Mouse (Mus musculus): Measurements from ENCODE around the gene Fanca. TPM values are rescaled to one million over a fixed set of nuclear protein-coding genes. Genes with fewer than 3 reads are reported as not detected.

Fanca gene
- polyA plus RNA-seq, 1 experiment from 2014 or later, result 5.3 TPM

DNA sequence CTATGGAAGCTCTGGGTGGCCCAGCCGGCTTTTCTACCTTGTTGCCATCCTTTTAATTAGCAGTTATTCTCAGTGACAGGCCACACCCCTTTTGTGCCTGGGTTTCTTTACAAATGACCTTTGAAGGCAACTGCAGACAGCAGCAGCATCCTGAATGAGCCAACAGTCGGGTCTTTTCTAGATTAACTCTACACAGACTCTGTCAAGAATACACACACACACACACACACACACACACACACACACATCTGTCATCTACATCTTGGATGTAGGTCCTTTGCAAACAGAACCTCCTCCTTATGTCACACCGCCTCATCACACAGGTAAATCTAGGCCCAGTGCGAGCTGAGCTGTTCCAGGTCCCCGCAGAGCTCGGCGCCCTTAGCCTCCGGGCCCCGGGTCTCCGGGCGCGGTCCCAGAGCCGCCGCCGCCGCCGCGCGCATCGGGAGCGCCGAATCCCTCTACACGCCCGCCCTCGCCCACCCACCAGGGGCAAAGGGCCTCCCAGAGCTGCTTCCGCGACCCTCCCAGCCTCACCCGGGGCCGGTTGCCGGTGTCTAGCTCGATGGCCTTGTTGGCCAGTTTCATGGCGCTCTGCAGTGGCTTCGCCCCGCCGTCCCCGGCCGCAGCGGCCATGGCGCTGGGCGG lies 64.8 kb downstream of the Fanca start:
- H3K9ac ChIP-seq (ENCODE audit: low read depth, low read length), result peak overlapping the region; percentile 91
- no peaks in the 10 kb centered on the region for H3K9me3 ChIP-seq (ENCODE audit: control insufficient read depth)
- no peak for TF ChIP-seq CTCF (IDR thresholded peaks at IDR 0.05; ENCODE audit: low read depth)
- no peaks in the 10 kb centered on the region for H3K27me3 ChIP-seq (replicated peaks; ENCODE audit: control insufficient read depth, insufficient read depth, low read length)
- H3K27ac ChIP-seq (ENCODE audit: low read depth, low read length), result peak overlapping the region; percentile 82
- WGBS, result under 1% methylated on average over 38 of the region's 40 CpGs
- peaks cover 42% of the 10 kb centered on the region for H3K36me3 ChIP-seq (ENCODE audit: control insufficient read depth, insufficient read depth)
- H3K4me1 ChIP-seq (replicated peaks; ENCODE audit: control insufficient read depth, insufficient read depth, low read length), result 0 out of 2 replicates have a peak, but pooled peaks cover 2% of the 10 kb centered on the region
- peak overlapping the region; percentile 96 for H3K4me2 ChIP-seq (replicated peaks; ENCODE audit: low read depth)
- peak overlapping the region; percentile 71 for H3K4me3 ChIP-seq (ENCODE audit: low read depth, low read length)
- ATAC-seq, result peak; percentile 26

DNA sequence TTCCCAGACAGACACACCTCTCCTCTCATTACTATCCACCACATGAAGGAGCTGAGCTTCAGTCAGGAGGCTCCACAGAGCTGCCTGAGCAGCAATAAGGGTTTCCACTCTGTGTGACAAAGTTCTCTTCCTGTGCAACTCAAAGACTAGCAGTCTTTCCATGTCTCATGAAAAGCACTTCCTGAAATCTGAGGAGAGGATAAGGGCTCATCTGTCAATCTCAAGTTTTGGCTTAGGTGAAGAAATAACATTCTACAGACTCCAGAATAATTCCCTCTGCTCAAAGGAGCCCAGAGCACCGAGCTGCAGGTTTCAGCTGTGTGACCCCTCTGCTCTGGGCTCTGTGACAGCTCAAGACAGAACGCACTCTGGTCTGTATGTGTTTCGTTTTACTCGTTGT lies 65.5 kb downstream of the Fanca start:
- peak overlapping the region; percentile 96 for H3K4me2 ChIP-seq (replicated peaks; ENCODE audit: low read depth)
- no peak overlapping the region for H3K9ac ChIP-seq (ENCODE audit: low read depth, low read length)
- peaks cover 43% of the 10 kb centered on the region for H3K36me3 ChIP-seq (ENCODE audit: control insufficient read depth, insufficient read depth)
- H3K27ac ChIP-seq (ENCODE audit: low read depth, low read length), result no peak overlapping the region
- peak overlapping the region; percentile 71; the same call in 1 of the 2 replicates for H3K4me3 ChIP-seq (ENCODE audit: low read depth, low read length)
- ATAC-seq, result no peak
- no peaks in the 10 kb centered on the region for H3K27me3 ChIP-seq (replicated peaks; ENCODE audit: control insufficient read depth, insufficient read depth, low read length)
- WGBS, result 40% methylated on average over 4 of the region's 4 CpGs
- TF ChIP-seq CTCF (IDR thresholded peaks at IDR 0.05; ENCODE audit: low read depth), result no peak
- H3K9me3 ChIP-seq (ENCODE audit: control insufficient read depth), result no peaks in the 10 kb centered on the region
- 0 out of 2 replicates have a peak, but pooled peaks cover 2% of the 10 kb centered on the region for H3K4me1 ChIP-seq (replicated peaks; ENCODE audit: control insufficient read depth, insufficient read depth, low read length)

- Histone ChIP-seq H3K9ac (ENCODE audit: low read depth, low read length) (no peak overlapping the region), H3K4me1 (replicated peaks; ENCODE audit: control insufficient read depth, insufficient read depth, low read length) (0 out of 2 replicates have a peak, but pooled peaks cover 2% of the 10 kb centered on the region), H3K27ac (ENCODE audit: low read depth, low read length) (no peak overlapping the region), H3K27me3 (replicated peaks; ENCODE audit: control insufficient read depth, insufficient read depth, low read length) (no peaks in the 10 kb centered on the region), H3K4me3 (ENCODE audit: low read depth, low read length) (no peak overlapping the region), H3K4me2 (replicated peaks; ENCODE audit: low read depth) (no peak overlapping the region), H3K36me3 (ENCODE audit: control insufficient read depth, insufficient read depth) (peaks cover 47% of the 10 kb centered on the region), H3K9me3 (ENCODE audit: control insufficient read depth) (no peaks in the 10 kb centered on the region)
- no peak for TF ChIP-seq CTCF (IDR thresholded peaks at IDR 0.05; ENCODE audit: low read depth)
- no peak for ATAC-seq
- 98% methylated on average over 5 of the region's 5 CpGs for WGBS
Observed at GRCm38 (mm10) chr8:123250940-123251339, 67.4 kb downstream of the Fanca start.

GRCm38 (mm10) chr8:123248596-123248995 lies 69.8 kb downstream of the Fanca start:
- Histone ChIP-seq H3K4me2 (replicated peaks; ENCODE audit: low read depth) (no peak overlapping the region), H3K9me3 (ENCODE audit: control insufficient read depth) (no peaks in the 10 kb centered on the region), H3K27me3 (replicated peaks; ENCODE audit: control insufficient read depth, insufficient read depth, low read length) (no peaks in the 10 kb centered on the region), H3K9ac (ENCODE audit: low read depth, low read length) (no peak overlapping the region), H3K4me1 (replicated peaks; ENCODE audit: control insufficient read depth, insufficient read depth, low read length) (no peaks in the 10 kb centered on the region), H3K4me3 (ENCODE audit: low read depth, low read length) (no peak overlapping the region), H3K27ac (ENCODE audit: low read depth, low read length) (no peak overlapping the region), H3K36me3 (ENCODE audit: control insufficient read depth, insufficient read depth) (peaks cover 60% of the 10 kb centered on the region)
- WGBS, result 91% methylated on average over 8 of the region's 8 CpGs
- no peak for TF ChIP-seq CTCF (IDR thresholded peaks at IDR 0.05; ENCODE audit: low read depth)
- no peak for ATAC-seq

GRCm38 (mm10) chr8:123247748-123248147 lies 70.6 kb downstream of the Fanca start:
- WGBS, result 97% methylated on average over 6 of the region's 6 CpGs
- H3K9me3 ChIP-seq (ENCODE audit: control insufficient read depth), result no peaks in the 10 kb centered on the region
- no peak overlapping the region for H3K4me2 ChIP-seq (replicated peaks; ENCODE audit: low read depth)
- peaks cover 61% of the 10 kb centered on the region for H3K36me3 ChIP-seq (ENCODE audit: control insufficient read depth, insufficient read depth)
- no peaks in the 10 kb centered on the region for H3K27me3 ChIP-seq (replicated peaks; ENCODE audit: control insufficient read depth, insufficient read depth, low read length)
- H3K4me1 ChIP-seq (replicated peaks; ENCODE audit: control insufficient read depth, insufficient read depth, low read length), result no peaks in the 10 kb centered on the region
- ATAC-seq, result no peak
- TF ChIP-seq CTCF (IDR thresholded peaks at IDR 0.05; ENCODE audit: low read depth), result no peak
- H3K4me3 ChIP-seq (ENCODE audit: low read depth, low read length), result no peak overlapping the region
- no peak overlapping the region for H3K9ac ChIP-seq (ENCODE audit: low read depth, low read length)
- H3K27ac ChIP-seq (ENCODE audit: low read depth, low read length), result no peak overlapping the region

DNA sequence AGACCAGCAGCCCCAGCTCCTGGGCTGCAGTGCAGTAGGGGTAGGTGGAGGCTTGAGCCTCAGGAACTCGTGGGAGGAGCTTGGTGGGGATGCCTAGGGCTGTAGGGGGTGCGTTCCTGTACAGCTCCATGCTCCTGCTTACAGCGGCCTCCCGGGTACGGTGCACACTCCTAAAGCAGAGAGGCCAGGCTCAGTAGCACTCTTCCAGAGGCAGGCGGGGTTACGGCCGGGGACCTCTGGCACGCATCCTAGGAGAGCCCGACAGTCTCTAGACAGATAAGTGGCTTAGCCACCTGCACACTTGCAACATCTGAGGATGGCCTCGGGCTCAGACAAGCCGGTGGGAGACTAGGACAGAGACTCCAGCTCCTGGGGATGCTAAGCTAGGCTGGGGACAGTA lies 72.8 kb downstream of the Fanca start:
- H3K36me3 ChIP-seq (ENCODE audit: control insufficient read depth, insufficient read depth), result peaks cover 63% of the 10 kb centered on the region
- no peak for TF ChIP-seq CTCF (IDR thresholded peaks at IDR 0.05; ENCODE audit: low read depth)

More for the DNA sequence above, 72.8 kb downstream of the Fanca start:
- Histone ChIP-seq H3K4me1 (replicated peaks; ENCODE audit: control insufficient read depth, insufficient read depth, low read length) (no peaks in the 10 kb centered on the region), H3K4me2 (replicated peaks; ENCODE audit: low read depth) (no peak overlapping the region), H3K9ac (ENCODE audit: low read depth, low read length) (no peak overlapping the region), H3K27me3 (replicated peaks; ENCODE audit: control insufficient read depth, insufficient read depth, low read length) (no peaks in the 10 kb centered on the region), H3K4me3 (ENCODE audit: low read depth, low read length) (no peak overlapping the region), H3K9me3 (ENCODE audit: control insufficient read depth) (no peaks in the 10 kb centered on the region), H3K27ac (ENCODE audit: low read depth, low read length) (no peak overlapping the region)
- 87% methylated on average over 12 of the region's 12 CpGs for WGBS
- ATAC-seq, result no peak

Measured in intestine, postnatal 0 days (tissue).